Mouse (Mus musculus): ENCODE measurements at regions not wholly inside any gene's neighbourhood (a gene's known extent, or its start where the extent isn't known, plus 50 kb on each side); places are given as distances from the start of the nearest gene placed in this dataset.

GRCm38 (mm10) chr13:6446976-6447375 lies 101.0 kb upstream of the Pitrm1 start:
- no peak for DNase-seq

- no peak for DNase-seq
Observed at GRCm38 (mm10) chr13:6461363-6461762, 86.6 kb upstream of the Pitrm1 start.

GRCm38 (mm10) chr13:6465911-6466419 lies 82.0 kb upstream of the Pitrm1 start:
- DNase-seq = no peak

GRCm38 (mm10) chr13:6469446-6470227 lies 78.3 kb upstream of the Pitrm1 start:
- peak; percentile 41 to 47 for DNase-seq

- DNase-seq = peak in 1 of 2 experiments; percentile 9
Observed at GRCm38 (mm10) chr13:6470286-6471103, 77.5 kb upstream of the Pitrm1 start.

GRCm38 (mm10) chr13:6471643-6472042 lies 76.3 kb upstream of the Pitrm1 start:
- peak; percentile 52 to 53 for DNase-seq

- no peak for DNase-seq
Observed at GRCm38 (mm10) chr13:6473401-6474190, 74.4 kb upstream of the Pitrm1 start.

GRCm38 (mm10) chr13:6479667-6480066 lies 68.3 kb upstream of the Pitrm1 start:
- DNase-seq = no peak

- DNase-seq = no peak
Observed at GRCm38 (mm10) chr13:6484418-6484817, 63.5 kb upstream of the Pitrm1 start.

- DNase-seq = no peak
Observed at GRCm38 (mm10) chr13:6487837-6488236, 60.1 kb upstream of the Pitrm1 start.

- DNase-seq = no peak
Observed at GRCm38 (mm10) chr13:6492916-6493619, 54.9 kb upstream of the Pitrm1 start.

Small RNAs in the stretch of these regions (microRNA-seq; reads per million reads assigned to microRNA genes)
- gene Gm26259 = 0 reads per million in 2 experiments
